Mouse (Mus musculus) right cerebral cortex, adult 2 months (tissue): ENCODE measurements at regions not wholly inside any gene's neighbourhood (a gene's known extent, or its start where the extent isn't known, plus 50 kb on each side); places are given as distances from the start of the nearest gene placed in this dataset.

ENCODE experiments used
- DNase-seq, 2 experiments: peaks; one replicate each; pipeline ENCODE4 v3.0.0; 2021 to 2022; ENCODE audit warnings: low spot score in 2 of 2

- DNase-seq, result peak; percentile 52 to 55
These were observed 158.8 kb upstream of the Phyhipl start for GRCm38 (mm10) chr10:70814354-70815131.

GRCm38 (mm10) chr10:70809411-70809810, 153.6 kb upstream of the Phyhipl start:
- no peak for DNase-seq

- DNase-seq, result peak in 1 of 2 experiments; percentile 14
These were observed 151.1 kb upstream of the Phyhipl start for GRCm38 (mm10) chr10:70806786-70807385.

DNA sequence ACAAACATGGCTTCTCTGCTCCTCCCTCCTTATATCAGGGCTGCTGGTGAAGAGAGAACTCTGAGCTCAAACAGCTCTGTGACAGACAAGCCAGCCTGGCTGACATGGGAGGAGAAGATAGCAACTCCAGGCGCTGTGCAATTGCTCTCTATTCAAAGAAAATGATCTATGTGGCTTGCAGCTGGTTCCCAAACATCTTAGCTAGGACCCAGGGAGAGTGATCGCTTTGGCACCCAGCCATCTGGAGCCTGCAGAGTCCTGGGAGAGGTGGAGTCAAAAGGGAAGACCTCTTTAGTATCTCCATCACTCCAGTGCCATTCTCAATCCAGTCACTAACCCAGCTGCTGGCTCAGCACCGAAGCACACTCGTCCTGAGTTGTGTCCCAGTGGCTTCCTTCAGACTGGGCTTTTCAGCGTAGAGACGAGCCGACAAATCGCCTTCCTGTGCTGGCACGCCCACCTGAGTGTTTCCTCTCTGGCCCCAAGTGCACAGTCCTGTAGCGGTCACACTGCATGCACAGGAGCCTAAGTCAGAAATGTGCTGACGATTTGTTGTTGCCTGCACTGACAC, 145.1 kb upstream of the Phyhipl start:
- peak in 1 of 2 experiments; percentile 11 for DNase-seq

DNA sequence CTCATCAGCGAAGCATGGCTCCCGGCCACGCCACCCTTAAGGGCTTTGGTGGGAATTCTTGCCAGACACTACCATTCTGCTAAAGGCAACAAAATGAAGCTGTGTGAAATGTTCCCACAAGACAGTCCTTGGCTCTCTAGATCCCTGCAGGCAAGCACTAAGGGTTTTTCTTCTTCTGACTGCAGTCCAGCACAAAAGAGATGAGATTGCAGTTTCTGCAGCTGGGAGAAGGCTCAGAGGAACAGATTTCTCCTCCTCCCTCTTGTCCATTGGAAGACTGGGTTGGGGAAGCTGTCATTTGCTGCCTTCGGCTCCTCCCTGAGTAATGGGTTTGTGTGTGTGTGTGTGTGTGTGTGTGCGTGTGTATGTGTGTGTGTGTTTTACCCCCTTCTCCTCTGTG, 144.1 kb upstream of the Phyhipl start:
- peak in 1 of 2 experiments; percentile 11 for DNase-seq

- DNase-seq, result peak; percentile 86 to 92
These were observed 143.5 kb upstream of the Phyhipl start for GRCm38 (mm10) chr10:70799191-70799742.

DNA sequence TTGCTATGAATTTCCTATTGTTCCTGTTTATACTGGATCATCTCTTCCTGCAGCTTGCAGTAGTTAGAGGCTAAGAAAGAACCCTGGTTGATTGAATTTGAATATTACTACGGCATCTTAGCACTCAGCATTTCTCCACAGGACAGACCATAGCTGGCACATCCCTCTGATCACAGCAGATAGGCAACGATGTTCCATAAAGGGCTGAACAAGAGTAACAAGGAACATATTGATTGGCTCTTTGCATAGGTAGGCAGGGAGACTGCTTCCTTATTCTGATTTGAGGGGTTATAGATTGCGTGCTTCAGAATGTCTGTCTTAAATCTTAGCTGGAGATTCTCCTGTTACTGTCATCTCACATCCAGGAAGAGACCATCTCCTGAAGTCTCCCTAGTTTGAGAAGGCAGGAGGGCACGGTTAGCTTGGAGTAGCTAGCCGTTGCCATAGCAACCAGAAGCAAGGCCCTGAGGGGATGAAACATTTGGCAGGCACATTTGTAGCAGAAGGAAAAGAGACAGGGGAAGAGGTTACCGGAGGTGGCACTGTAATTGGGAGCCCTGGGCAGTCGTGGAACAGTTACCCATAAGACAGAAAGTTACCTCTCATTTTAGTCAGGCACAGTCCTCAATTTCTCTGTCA, 133.2 kb upstream of the Phyhipl start:
- DNase-seq, result peak; percentile 21 to 33

GRCm38 (mm10) chr10:70781036-70781435, 125.3 kb upstream of the Phyhipl start:
- DNase-seq, result no peak

- DNase-seq, result peak in 1 of 2 experiments; percentile 13
These were observed 122.8 kb upstream of the Phyhipl start for GRCm38 (mm10) chr10:70778596-70778995.

- no peak for DNase-seq
These were observed 118.8 kb upstream of the Phyhipl start for GRCm38 (mm10) chr10:70774571-70774970.

DNA sequence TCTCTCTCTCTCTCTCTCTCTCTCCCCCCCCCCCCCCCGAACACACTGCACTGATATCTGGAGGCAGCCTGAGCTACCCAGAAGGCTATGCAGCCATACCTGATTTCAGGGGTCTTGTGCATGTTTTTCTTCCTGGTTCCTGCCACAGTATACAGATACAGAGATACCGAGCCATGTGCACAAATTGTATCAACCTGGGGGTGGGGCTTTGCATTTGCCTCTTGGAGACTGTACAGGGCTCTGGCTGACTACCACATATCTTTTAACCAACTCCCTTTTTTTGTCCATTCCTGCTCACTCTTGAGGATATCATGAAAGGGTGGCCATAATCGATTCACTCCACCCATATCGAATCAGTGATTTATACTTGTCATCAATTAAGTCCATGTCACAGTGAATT, 118.4 kb upstream of the Phyhipl start:
- no peak for DNase-seq

GRCm38 (mm10) chr10:70767461-70767860, 111.7 kb upstream of the Phyhipl start:
- DNase-seq, result no peak

DNA sequence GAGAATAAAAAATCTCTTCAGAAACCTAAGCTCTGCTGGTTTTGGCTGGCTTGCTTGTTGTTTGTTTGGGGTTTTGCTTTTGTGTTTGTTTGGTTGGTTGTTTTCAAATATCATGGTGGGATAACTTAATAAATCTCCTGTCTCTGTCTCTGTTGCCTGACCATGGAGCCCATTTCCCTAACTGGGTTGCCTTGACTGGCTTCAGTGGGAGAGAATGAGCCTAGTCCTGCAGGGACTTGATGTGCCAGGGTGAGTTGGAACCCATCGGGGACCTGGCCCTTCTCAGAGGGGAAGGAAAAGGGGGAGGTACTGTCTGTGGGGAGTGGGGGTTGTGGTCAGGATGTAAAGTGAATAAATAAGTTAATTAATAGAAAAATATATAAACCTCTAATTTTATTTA, 111.1 kb upstream of the Phyhipl start:
- DNase-seq, result no peak

DNA sequence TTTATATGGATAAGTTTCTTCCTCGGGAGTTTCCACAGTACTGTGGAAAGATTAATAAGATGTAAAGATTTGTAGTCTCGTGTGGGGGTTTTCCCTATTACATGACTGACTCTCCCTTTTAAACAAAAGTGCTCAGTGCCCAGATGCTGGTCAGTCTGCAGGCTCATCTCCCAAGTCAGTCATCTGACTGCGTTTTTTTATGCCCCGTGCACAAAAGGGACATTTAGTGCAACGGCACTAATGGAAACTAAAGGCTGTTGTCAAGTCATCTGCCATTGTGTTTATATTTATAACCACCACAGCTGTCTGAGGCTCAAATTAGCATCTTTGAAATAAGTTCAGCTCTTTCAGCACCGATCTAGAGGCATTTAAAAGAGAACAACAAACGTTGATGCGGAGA, 110.7 kb upstream of the Phyhipl start:
- DNase-seq, result no peak

DNA sequence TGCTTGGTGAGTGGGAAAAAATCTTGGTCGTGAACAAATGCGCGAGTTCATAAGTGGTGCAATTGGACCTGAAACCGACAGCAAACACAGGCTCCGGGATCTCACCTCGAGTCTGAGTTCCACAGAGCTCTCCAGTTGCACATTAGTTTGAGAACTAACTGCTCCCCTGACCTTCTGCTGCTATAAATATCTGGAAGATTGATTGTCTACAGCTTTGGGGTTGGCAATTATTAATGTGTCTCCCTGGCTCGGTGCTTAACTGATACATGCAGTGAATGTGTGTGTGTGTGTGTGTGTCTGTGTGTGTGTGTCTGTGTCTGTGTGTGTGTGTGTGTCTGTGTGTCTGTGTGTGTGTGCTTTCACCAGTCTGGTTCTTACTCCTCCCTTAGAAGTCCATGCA, 107.4 kb upstream of the Phyhipl start:
- DNase-seq, result no peak

GRCm38 (mm10) chr10:70759686-70760085, 103.9 kb upstream of the Phyhipl start:
- DNase-seq, result no peak

DNA sequence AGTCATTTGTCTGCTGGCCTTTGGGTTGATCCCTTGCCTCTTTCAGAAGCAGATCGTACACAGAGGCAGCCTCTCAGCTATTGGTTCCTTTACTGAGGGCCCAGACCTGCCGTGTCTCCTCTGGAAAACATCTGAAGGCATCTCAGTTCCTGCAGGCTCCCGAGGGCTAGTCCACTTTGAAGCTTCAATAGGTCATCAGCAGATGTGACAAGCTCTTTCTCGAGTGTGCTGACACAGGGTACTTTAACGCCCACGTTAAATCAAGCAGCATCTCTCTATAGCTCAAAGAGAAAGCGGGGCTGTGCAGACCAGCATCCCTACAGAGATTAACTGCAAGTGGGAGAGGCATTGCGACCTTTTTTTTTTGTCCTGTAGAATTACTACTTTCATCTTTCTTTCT, 96.0 kb upstream of the Phyhipl start:
- DNase-seq, result no peak

DNA sequence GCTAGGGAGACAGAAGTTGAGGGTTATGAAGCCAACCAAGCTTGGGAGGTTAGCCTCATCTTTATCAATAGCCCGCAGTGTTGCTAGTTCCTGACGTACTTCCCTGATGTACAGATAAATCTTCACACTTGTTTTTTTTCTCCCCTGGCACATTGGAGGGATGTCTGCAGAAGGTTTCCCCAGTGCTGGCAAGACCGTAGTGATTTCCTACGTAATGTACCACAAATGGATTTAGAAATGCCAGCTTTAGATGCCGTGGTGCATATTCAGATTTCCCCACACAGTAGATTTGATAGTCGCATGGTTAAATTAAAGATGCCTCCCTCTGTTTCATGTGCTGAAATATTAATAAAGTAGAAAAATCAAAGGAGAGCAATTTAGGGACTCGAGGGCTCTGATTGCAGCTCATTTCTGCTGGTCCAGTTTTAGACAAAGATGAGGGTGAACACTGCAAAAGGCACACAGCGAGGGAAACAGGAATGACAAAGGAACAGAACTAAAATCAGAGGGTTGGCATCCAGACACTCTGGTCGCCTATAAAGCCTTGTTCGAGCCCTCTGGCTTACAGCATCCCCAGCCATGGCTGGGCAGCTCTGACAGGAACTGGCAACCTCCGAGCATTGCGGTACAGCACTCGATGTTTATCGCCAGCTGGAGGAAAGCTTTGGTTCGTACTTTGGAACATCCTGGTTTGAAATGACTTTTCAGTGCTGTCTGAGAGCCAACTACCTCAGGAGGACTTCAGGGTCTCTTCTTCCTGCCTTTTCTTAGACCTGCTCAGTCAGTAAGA, 94.8 kb upstream of the Phyhipl start:
- DNase-seq, result peak in 1 of 2 experiments; percentile 18

DNA sequence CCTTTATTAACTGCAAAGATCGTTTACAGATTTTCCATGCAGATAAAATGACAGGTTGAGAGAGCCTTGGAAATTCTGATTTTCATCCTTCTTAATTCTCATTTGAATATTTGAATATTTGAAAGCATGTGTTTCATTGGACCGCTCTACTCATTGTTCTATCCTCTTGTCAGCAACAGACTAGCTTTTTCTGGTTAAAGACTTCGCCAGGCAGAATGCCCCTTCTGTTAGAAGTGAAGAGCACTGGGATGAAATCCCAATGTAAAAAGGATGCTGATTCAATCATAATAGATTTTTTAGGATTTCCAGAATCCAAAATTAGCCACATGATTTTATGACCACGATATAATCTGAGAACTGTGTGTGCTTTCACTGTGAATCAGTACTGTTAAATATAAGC, 90.8 kb upstream of the Phyhipl start:
- no peak for DNase-seq

- DNase-seq, result no peak
These were observed 86.1 kb upstream of the Phyhipl start for GRCm38 (mm10) chr10:70741909-70742308.

GRCm38 (mm10) chr10:70740095-70740494, 84.3 kb upstream of the Phyhipl start:
- DNase-seq, result no peak
